Mouse (Mus musculus): ENCODE results near the gene Ccl19.
"Not testable (repeated sequence)": the region's sequence is repeated elsewhere in the genome, so short reads cannot be mapped to it uniquely, and the experiment has no call there.

Gene Ccl19

GRCm38 (mm10) chr4:42756477-42756876, at the start of gene Ccl19:
Gene Ccl19 (minus strand): TSS chr4:42756577.
- DNase-seq (ENCODE audit: low read depth, low spot score), result not testable (repeated sequence)

- not testable (repeated sequence) for DNase-seq (ENCODE audit: low read depth, low spot score)
Observed at GRCm38 (mm10) chr4:42773893-42774292, 17.5 kb upstream of the Ccl19 start, which contains the start of gene Ccl21a. Gene Ccl21a (minus strand): TSS chr4:42773993.

- not testable (repeated sequence) for DNase-seq (ENCODE audit: low read depth, low spot score)
Observed at GRCm38 (mm10) chr4:42735245-42735644, 21.1 kb downstream of the Ccl19 start, which contains the start of gene 4930578G10Rik. Gene 4930578G10Rik (plus strand): TSS chr4:42735545.

Measured in brain, embryonic 18.5 days (tissue).